Mouse (Mus musculus) liver, embryonic 11.5 days (tissue): ENCODE results near the gene Ahcyl2. TPM values are rescaled to one million over a fixed set of nuclear protein-coding genes. Genes with fewer than 3 reads are reported as not detected.

ENCODE experiments used
- ATAC-seq: fragments of 200-750 bp; cut with Nextera tagmentation; replicated peaks from 2 replicates; pipeline ENCODE4 v1.8.0; 2017; ENCODE audit warnings: moderate number of reproducible peaks, mild to moderate bottlenecking, moderate TSS enrichment, moderate library complexity; ENCODE audit not compliant: low FRiP score
- DNase-seq: peaks from one replicate; pipeline ENCODE4 v3.0.0-alpha.2; 2017; ENCODE audit warnings: low spot score
- H3K27ac ChIP-seq: fragments of 300-500 bp; sonication (generic); 2 replicates; pipeline ENCODE4 v1.5.1; 2014; ENCODE audit warnings: mild to moderate bottlenecking, low read depth, low read length, control low read depth
- H3K27me3 ChIP-seq: fragments of 300-500 bp; sonication (generic); replicated peaks from 2 replicates; pipeline ENCODE4 v1.6.1; 2014; ENCODE audit warnings: low read length, mixed read lengths; ENCODE audit not compliant: control insufficient read depth, insufficient read depth
- H3K36me3 ChIP-seq: fragments of 300-500 bp; sonication (generic); 2 replicates; pipeline ENCODE4 v1.6.1; 2014; ENCODE audit warnings: mild to moderate bottlenecking, low read length, moderate library complexity, mixed read lengths; ENCODE audit not compliant: control insufficient read depth, insufficient read depth
- H3K4me1 ChIP-seq: fragments of 300-500 bp; sonication (generic); replicated peaks from 2 replicates; pipeline ENCODE4 v1.6.1; 2014; ENCODE audit warnings: low read length, mixed read lengths; ENCODE audit not compliant: control insufficient read depth, insufficient read depth
- H3K4me2 ChIP-seq: fragments of 300-500 bp; sonication (generic); 2 replicates; pipeline ENCODE4 v1.6.1; 2014; ENCODE audit warnings: mild to moderate bottlenecking, control low read depth, moderate library complexity
- H3K4me3 ChIP-seq: fragments of 300-500 bp; sonication (generic); 2 replicates; pipeline ENCODE4 v1.5.1; 2014; ENCODE audit warnings: low read depth, low read length, control low read depth
- H3K9ac ChIP-seq: fragments of 300-500 bp; sonication (generic); 2 replicates; pipeline ENCODE4 v1.6.1; 2014; ENCODE audit warnings: low read depth, low read length, control low read depth
- H3K9me3 ChIP-seq: fragments of 300-500 bp; sonication (generic); 2 replicates; pipeline ENCODE4 v1.6.1; 2016; ENCODE audit warnings: low read length, inconsistent platforms, mixed read lengths; ENCODE audit not compliant: control insufficient read depth
- WGBS: fragments of 180-500 bp; shearing (Covaris S2); extraction: QIAGEN DNeasy Blood & Tissue Kit; methylation state at CpG from one replicate; pipeline ENCODE4 v1.1.7; 2014; 5-methylcytosine and 5-hydroxymethylcytosine counted together
- polyA plus RNA-seq: library from polyadenylated mRNA; unstranded; fragments of >200 nt; fragmentation: Nextera tagmentation; extraction: Ambion mirVana; gene quantifications from 2 replicates; pipeline ENCODE4 v1.2.1, GENCODE M21; 2014

Gene Ahcyl2
- polyA plus RNA-seq, 1 experiment from 2014 or later, result 12.0 TPM

- DNase-seq (no peak), ATAC-seq (no peak)
- Histone ChIP-seq H3K27ac (no peak overlapping the region), H3K27me3 (no peaks in the 10 kb centered on the region), H3K9me3 (no peaks in the 10 kb centered on the region), H3K4me2 (no peak overlapping the region), H3K4me1 (no peaks in the 10 kb centered on the region), H3K9ac (no peak overlapping the region), H3K36me3 (no peaks in the 10 kb centered on the region), H3K4me3 (no peak overlapping the region)
- WGBS, result 64% methylated on average over 6 of the region's 6 CpGs
These were observed 180.0 kb downstream of the Ahcyl2 start for GRCm38 (mm10) chr6:29947823-29948222.

- no peaks in the 10 kb centered on the region for H3K4me1 ChIP-seq
- 83% methylated on average over 4 of the region's 4 CpGs for WGBS
- no peaks in the 10 kb centered on the region for H3K27me3 ChIP-seq
- H3K9ac ChIP-seq, result no peak overlapping the region
- H3K9me3 ChIP-seq, result no peaks in the 10 kb centered on the region
- no peak overlapping the region for H3K27ac ChIP-seq
- H3K36me3 ChIP-seq, result no peaks in the 10 kb centered on the region
- H3K4me3 ChIP-seq, result no peak overlapping the region
- no peak overlapping the region for H3K4me2 ChIP-seq
- DNase-seq (no peak), ATAC-seq (no peak)
These were observed 188.9 kb downstream of the Ahcyl2 start for GRCm38 (mm10) chr6:29956749-29957148.

DNA sequence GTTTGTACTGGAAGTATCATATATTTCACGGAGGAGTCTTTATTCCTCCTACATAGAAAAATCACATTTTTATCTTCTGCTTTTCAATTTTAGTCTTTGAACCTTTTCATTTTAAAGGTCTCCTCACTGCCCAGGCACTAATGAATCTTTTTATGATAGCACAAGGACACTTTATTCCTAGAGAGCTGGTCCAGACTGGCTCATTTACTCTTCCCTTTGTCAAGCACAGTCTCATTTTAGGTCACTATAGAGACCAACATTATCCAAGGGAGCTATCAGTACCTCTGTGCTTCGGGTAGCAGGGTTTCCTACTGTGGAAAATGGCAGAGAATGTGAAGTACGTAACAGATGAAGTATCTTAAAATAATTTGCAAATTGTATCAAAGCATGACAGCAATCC, 190.9 kb downstream of the Ahcyl2 start:
- Histone ChIP-seq H3K9me3 (no peaks in the 10 kb centered on the region), H3K27me3 (no peaks in the 10 kb centered on the region)

GRCm38 (mm10) chr6:29961081-29961480, 193.3 kb downstream of the Ahcyl2 start:
- no peaks in the 10 kb centered on the region for H3K27me3 ChIP-seq

More for the DNA sequence above, 190.9 kb downstream of the Ahcyl2 start:
- H3K4me1 ChIP-seq, result no peaks in the 10 kb centered on the region
- no peak overlapping the region for H3K4me3 ChIP-seq
- no peak overlapping the region for H3K9ac ChIP-seq
- no peak overlapping the region for H3K27ac ChIP-seq
- H3K4me2 ChIP-seq, result no peak overlapping the region
- WGBS, result 73% methylated on average over 3 of the region's 3 CpGs
- no peak for ATAC-seq
- H3K36me3 ChIP-seq, result no peaks in the 10 kb centered on the region
- no peak for DNase-seq

More at GRCm38 (mm10) chr6:29961081-29961480, 193.3 kb downstream of the Ahcyl2 start:
- no peak overlapping the region for H3K27ac ChIP-seq
- H3K4me3 ChIP-seq, result no peak overlapping the region
- H3K9me3 ChIP-seq, result no peaks in the 10 kb centered on the region
- no peak overlapping the region for H3K9ac ChIP-seq
- DNase-seq, result no peak
- ATAC-seq, result no peak
- WGBS, result 81% methylated on average over 6 of the region's 6 CpGs
- no peaks in the 10 kb centered on the region for H3K36me3 ChIP-seq
- H3K4me1 ChIP-seq, result no peaks in the 10 kb centered on the region
- no peak overlapping the region for H3K4me2 ChIP-seq

Other genes starting within 250 kb of the Ahcyl2 start
- 8.2 and 9.4 TPM in 2 replicates for gene Irf5, start 241.4 kb upstream of the Ahcyl2 start, polyA plus RNA-seq
- 86.5 and 94.0 TPM in 2 replicates for gene Tnpo3, start 158.1 kb upstream of the Ahcyl2 start, polyA plus RNA-seq
- 44.8 and 53.0 TPM in 2 replicates for gene Tspan33, start 73.8 kb upstream of the Ahcyl2 start, polyA plus RNA-seq
- gene Smo, start 32.5 kb upstream of the Ahcyl2 start, polyA plus RNA-seq, result 22.3 and 22.5 TPM in 2 replicates
- 0.39 and 0.51 TPM in 2 replicates for gene Strip2, start 149.0 kb downstream of the Ahcyl2 start, polyA plus RNA-seq